Mouse (Mus musculus): ENCODE data around the gene Banf1. TPM values are rescaled to one million over a fixed set of nuclear protein-coding genes. Genes with fewer than 3 reads are reported as not detected.

Gene Banf1
- polyA plus RNA-seq (2015; fragmentation: Nextera tagmentation; extraction: Ambion mirVana) = 304 and 334 TPM in 2 replicates

DNA sequence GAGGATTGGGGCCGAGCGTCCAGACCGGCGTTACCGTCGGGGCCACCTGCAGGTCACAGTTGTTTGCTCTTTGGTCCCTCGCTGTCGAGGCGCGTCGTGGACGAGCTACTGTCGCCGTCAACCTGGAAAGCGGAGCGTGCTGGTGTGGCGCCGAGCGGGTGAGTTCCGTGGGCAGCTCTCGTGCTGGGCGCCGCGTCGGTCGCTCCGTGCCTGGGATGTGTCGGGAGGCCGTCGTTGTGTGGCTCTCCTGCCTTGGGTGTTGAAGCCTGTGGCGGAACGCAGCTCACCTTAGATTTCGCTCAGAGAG, at the start of gene Banf1:
Gene Banf1, minus strand, starts transcription at position 116 of the 307 bp plus-strand sequence.

DNA sequence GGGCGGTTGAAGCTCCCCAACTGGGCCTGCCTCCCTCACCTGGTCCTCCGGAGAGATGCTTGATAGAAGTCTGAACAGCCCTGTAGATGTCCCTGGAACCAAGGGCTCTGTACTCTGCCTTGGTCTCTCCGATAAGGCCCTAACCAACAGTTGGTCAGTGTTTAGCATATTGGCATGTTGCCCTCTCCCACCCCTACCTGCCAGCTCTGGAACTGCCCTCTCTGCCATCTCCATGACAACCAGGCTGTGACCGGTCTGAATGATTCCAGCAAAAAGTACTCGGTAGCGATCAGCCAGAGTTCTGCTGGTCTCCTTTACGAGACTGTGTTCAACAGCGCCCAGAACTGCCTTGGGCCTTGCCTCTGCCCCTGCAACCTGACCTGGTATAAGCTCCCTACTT, 35.3 kb upstream of the Banf1 start, which contains the start of gene Tsga10ip:
Gene Tsga10ip, minus strand, starts transcription at position 234 of the 400 bp plus-strand sequence.

DNA sequence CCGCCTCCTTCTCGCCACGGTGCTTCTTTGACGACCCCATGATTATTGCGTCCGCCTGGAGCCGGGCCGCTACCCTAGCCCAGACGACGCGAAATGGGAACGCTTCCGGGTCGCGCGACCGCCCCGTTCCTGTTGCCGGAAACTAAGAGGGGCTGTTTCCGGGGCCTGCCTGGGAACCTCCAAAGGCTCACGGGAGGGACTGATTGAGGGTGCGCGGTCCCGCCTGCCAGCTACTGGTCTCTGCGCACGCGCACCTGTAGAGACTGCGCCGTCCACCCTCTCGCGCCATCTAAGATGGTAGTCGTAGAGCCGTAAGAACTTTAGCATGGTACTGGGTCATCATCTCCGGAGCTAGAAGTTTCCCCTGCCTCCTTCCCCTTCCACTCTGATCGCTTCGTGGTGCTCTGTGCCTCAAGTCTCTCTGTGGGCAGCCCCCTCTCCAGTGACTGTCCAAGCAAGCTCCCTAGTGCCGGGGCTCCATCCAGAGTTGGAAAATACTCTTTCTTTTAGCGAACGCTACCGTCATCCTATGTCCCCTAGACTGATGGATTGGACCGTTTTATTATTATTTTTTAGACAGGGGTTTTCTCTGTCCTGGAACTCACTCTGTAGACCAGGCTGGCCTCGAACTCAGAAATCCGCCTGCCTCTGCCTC, 21.7 kb upstream of the Banf1 start, which contains the start of gene Sart1:
Gene Sart1, minus strand, starts transcription at position 116 of the 655 bp plus-strand sequence.

DNA sequence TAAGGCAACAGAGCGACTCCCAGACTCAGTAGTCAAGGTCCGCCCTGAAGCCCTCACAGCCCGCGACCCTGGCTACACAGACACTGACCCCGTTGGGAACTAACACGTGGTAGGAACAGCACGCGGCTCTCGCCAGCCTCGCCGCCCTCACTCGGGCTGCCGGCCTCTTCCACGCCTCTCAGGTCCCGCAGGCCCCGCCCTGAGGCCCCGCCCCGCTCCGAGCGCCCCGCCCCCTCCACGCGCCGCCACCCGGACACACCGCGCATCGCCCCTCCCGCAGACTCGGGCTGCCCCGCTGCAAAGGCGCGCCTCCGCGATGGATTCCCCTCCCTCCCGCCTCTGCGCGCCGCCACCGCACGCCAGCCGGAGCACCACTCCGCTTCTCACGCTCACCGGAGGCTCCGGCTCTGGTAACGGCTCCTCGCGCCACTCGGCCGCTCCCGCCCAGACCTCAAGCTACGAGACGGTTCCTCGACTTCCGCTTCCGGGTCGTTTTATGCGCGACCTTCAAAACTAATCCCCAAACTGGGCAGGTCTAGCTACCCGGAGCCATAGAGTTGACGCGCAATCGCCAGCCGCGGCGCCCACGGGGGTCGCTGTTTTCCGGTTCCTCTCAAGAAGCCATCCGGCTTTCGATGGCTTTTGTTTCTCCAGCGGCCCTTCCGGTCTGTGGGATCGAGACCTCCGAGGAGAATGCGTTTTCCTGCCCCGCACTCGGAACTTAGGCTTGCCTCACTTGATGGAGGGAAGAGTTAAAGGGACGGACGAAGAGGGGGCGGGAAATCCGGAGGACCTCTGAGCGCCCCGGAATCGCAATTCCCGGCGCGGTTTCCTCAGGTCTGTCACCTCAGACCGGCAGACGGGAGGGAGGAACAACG, 554 bp downstream of the Banf1 start, which contains the start of gene Eif1ad:
Gene Eif1ad, plus strand, starts transcription at position 567 of the 878 bp plus-strand sequence.

DNA sequence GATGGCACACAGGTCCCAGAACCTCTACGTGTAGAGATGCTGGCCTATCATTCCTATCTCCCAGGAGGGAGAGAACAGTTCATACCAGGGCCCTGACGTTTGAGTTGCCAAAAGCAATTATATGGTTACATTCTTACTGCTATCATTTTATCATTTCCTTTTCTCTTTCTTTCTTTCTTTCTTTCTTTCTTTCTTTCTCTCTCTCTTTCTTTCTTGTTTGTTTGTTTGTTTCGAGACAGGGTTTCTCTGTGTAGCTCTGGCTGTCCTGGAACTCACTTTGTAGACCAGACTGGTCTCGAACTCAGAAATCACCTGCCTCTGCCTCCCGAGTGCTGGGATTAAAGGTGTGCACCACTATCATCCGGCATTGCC, 17.5 kb downstream of the Banf1 start, which contains the start of gene Cst6:
Gene Cst6, minus strand, starts transcription at position 73 of the 372 bp plus-strand sequence.

DNA sequence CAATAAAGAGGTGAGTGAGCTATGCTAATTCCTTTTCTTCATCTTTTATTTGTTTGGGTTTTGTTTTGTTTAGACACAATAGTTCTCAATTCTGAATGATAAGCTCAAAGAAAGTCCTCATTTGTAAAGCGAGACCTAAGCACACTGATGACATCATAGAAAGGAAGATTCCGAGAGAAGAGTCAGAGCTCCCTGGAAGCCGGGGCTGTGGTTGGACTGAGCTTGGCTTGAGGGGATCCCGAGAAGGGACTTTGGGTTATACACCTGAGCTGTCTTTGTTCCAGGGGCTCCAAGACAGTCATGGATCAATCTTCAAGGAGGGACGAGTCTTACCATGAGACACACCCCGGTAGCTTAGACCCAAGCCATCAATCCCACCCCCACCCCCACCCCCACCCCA, 31.5 kb downstream of the Banf1 start, which contains the start of gene Catsper1:
Gene Catsper1, plus strand, starts transcription at position 301 of the 400 bp plus-strand sequence.

Other genes starting within 250 kb of the Banf1 start
- gene Klc2, start 248.6 kb downstream of the Banf1 start, polyA plus RNA-seq (2015; fragmentation: Nextera tagmentation; extraction: Ambion mirVana) = 2.9 and 4.6 TPM in 2 replicates
- gene Pacs1, start 94.0 kb downstream of the Banf1 start, polyA plus RNA-seq (2015; fragmentation: Nextera tagmentation; extraction: Ambion mirVana) = 9.6 and 10.2 TPM in 2 replicates
- gene Sf3b2, start 71.7 kb downstream of the Banf1 start, polyA plus RNA-seq (2015; fragmentation: Nextera tagmentation; extraction: Ambion mirVana) = 172 and 197 TPM in 2 replicates
- gene Gal3st3, start 68.8 kb downstream of the Banf1 start, polyA plus RNA-seq (2015; fragmentation: Nextera tagmentation; extraction: Ambion mirVana) = 0.10 and 0.27 TPM in 2 replicates
- not detected in 2 replicates for gene Catsper1, start 31.4 kb downstream of the Banf1 start, polyA plus RNA-seq (2015; fragmentation: Nextera tagmentation; extraction: Ambion mirVana)
- 0.51 and 0.99 TPM in 2 replicates for gene Cst6, start 17.6 kb downstream of the Banf1 start, polyA plus RNA-seq (2015; fragmentation: Nextera tagmentation; extraction: Ambion mirVana)
- gene Eif1ad, start 427 bp downstream of the Banf1 start, polyA plus RNA-seq (2015; fragmentation: Nextera tagmentation; extraction: Ambion mirVana) = 39.3 and 43.4 TPM in 2 replicates
- gene Sart1, start 21.5 kb upstream of the Banf1 start, polyA plus RNA-seq (2015; fragmentation: Nextera tagmentation; extraction: Ambion mirVana) = 51.2 and 52.4 TPM in 2 replicates
- gene Tsga10ip, start 35.4 kb upstream of the Banf1 start, polyA plus RNA-seq (2015; fragmentation: Nextera tagmentation; extraction: Ambion mirVana) = 0.19 and 0.29 TPM in 2 replicates
- gene Drap1, start 57.8 kb upstream of the Banf1 start, polyA plus RNA-seq (2015; fragmentation: Nextera tagmentation; extraction: Ambion mirVana) = 130 and 141 TPM in 2 replicates
- 25.6 and 28.8 TPM in 2 replicates for gene AI837181, start 58.0 kb upstream of the Banf1 start, polyA plus RNA-seq (2015; fragmentation: Nextera tagmentation; extraction: Ambion mirVana)
- not detected in 2 replicates for gene Fosl1, start 80.4 kb upstream of the Banf1 start, polyA plus RNA-seq (2015; fragmentation: Nextera tagmentation; extraction: Ambion mirVana)
- gene Ccdc85b, start 90.7 kb upstream of the Banf1 start, polyA plus RNA-seq (2015; fragmentation: Nextera tagmentation; extraction: Ambion mirVana) = 5.3 and 6.5 TPM in 2 replicates
- gene Fibp, start 93.4 kb upstream of the Banf1 start, polyA plus RNA-seq (2015; fragmentation: Nextera tagmentation; extraction: Ambion mirVana) = 55.0 and 60.8 TPM in 2 replicates
- 4.3 and 6.1 TPM in 2 replicates for gene Ctsw, start 101.3 kb upstream of the Banf1 start, polyA plus RNA-seq (2015; fragmentation: Nextera tagmentation; extraction: Ambion mirVana)
- gene Efemp2, start 106.8 kb upstream of the Banf1 start, polyA plus RNA-seq (2015; fragmentation: Nextera tagmentation; extraction: Ambion mirVana) = 30.8 and 37.7 TPM in 2 replicates
- gene Mus81, start 121.2 kb upstream of the Banf1 start, polyA plus RNA-seq (2015; fragmentation: Nextera tagmentation; extraction: Ambion mirVana) = 19.9 and 21.2 TPM in 2 replicates
- 1,515 and 1,595 TPM in 2 replicates for gene Cfl1, start 123.3 kb upstream of the Banf1 start, polyA plus RNA-seq (2015; fragmentation: Nextera tagmentation; extraction: Ambion mirVana)
- 0.19 and 0.21 TPM in 2 replicates for gene 1700020D05Rik, start 136.6 kb upstream of the Banf1 start, polyA plus RNA-seq (2015; fragmentation: Nextera tagmentation; extraction: Ambion mirVana)
- gene Snx32, start 143.4 kb upstream of the Banf1 start, polyA plus RNA-seq (2015; fragmentation: Nextera tagmentation; extraction: Ambion mirVana) = 7.8 and 7.9 TPM in 2 replicates
- 0.07 TPM in 1 of 2 replicates, not detected in the other for gene Ovol1, start 193.5 kb upstream of the Banf1 start, polyA plus RNA-seq (2015; fragmentation: Nextera tagmentation; extraction: Ambion mirVana)
- 4.7 and 5.9 TPM in 2 replicates for gene Ap5b1, start 200.9 kb upstream of the Banf1 start, polyA plus RNA-seq (2015; fragmentation: Nextera tagmentation; extraction: Ambion mirVana)
- gene Rnaseh2c, start 234.7 kb upstream of the Banf1 start, polyA plus RNA-seq (2015; fragmentation: Nextera tagmentation; extraction: Ambion mirVana) = 154 and 175 TPM in 2 replicates
- gene Kat5, start 243.1 kb upstream of the Banf1 start, polyA plus RNA-seq (2015; fragmentation: Nextera tagmentation; extraction: Ambion mirVana) = 33.2 and 34.5 TPM in 2 replicates